Mouse (Mus musculus): ENCODE measurements around the gene BC037034.
"Not testable (repeated sequence)": the region's sequence is repeated elsewhere in the genome, so short reads cannot be mapped to it uniquely, and the experiment has no call there.

BC037034 gene

DNA sequence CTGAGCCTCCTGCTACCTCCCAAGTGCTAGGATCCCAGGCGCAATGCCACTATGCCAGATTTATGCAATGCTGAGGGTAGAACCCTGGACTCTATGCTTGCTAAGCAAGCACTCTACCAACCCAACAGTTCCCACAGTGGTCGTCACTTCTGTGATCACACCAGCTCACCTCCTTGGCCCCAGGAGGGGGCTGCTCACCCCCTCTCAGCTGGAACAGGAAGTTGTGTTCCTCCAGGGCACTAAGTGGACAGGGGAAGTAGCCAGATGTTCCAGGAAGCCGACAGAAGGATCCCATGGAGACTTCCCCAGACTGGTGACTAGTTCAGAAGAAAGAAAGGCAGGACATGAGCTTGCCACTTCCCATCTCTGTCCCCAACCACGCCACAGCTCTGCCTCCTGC, 1.8 kb downstream of the BC037034 start:
- DNase-seq (ENCODE audit: low spot score) = no peak

DNA sequence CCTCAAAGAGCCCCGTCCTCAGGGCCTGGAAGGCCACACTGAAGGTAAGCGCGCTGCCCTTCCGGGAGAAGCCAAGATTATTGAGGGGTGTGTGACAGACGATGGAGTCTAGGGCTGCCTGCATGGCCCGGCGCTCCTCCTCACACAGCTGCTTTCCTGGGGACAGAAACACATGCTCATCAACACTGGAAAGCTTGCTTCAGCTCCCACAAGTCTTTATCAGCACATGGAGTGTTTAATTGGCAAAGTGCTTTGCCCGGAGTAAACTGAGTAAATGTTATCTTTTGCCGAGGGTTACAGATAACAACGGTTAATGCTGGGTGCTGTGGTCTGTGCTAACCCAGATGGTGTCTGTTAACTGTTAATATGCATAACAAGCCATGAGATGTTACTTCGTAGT, 3.0 kb downstream of the BC037034 start:
- no peak for DNase-seq (ENCODE audit: low spot score)

DNA sequence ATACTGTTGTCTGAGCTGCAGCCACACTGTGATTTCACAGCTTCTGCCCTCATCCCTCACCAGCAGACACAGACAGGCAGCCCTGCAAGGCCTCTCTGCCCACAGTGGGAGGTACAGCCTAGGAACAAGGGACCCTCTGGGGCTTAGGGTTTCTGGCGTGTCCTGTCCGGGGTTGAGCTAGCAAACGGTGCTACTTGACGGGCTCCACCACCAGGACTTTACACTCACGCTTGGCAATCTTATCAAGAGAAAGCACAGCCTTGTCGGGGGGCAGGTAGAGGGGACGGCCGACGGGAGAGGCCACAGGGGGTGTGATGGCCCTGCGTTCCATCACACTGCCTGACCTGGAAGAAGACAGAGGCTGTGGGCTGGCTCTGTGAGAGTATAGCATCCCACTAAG, 3.8 kb downstream of the BC037034 start:
- no peak for DNase-seq (ENCODE audit: low spot score)

DNA sequence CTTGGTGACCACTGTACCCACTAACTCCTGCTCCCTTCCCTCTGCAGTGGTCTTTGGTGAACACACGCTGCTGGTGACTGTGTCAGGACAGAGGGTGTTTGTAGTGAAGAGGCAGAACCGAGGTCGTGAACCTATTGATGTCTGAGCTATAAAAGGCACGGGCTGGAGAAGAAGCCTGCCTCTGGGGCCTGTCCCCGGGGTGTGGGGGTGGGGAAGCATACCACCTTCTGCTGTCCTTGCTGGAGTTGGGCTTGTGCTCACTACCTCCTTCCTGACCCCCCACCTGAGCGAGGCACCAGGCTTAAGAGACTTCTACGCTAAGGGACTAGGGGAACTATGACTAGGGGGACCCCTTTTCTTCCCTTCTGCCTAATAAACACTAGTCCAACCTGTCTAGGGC, 4.8 kb downstream of the BC037034 start:
- DNase-seq (ENCODE audit: low spot score) = no peak

DNA sequence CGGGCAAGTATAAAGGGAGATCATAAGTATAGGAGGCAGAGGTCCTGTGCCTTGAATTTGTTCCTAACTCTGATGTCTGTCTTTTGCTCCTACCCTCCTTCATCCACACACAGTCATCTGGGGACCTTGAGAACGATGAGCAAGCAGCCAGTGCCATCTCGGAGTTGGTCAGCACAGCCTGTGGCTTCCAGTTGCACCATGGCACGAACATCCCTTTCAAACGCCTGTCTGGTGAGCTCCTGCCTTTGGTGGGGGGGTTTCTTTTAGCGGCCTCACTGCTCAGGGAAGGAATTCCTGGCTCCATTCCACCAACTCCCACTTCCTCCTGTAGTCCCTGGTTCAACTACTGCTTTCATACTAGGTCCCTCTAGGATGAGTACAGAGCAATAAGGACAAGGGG, 5.3 kb downstream of the BC037034 start:
- DNase-seq (ENCODE audit: low spot score) = no peak

DNA sequence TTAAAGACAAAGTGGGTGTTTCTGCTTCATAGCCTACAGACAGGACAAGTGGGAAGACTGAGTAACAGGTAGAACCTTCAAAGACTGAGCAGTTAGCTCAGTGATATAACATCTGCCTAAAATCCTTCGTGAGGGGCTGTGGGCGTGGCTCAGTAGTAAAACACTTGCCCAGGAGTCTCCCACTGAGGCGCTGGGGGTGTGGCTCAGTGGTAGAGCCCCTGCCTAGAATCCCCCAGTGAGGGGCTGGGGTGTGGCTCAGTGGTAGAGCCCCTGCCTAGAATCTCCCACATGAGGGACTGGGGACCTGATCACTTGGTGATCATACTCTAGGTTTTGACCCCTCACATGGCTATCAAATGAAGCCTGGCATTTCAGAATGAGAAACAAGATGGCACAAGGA, 5.8 kb downstream of the BC037034 start:
- DNase-seq (ENCODE audit: low spot score) = no peak

DNA sequence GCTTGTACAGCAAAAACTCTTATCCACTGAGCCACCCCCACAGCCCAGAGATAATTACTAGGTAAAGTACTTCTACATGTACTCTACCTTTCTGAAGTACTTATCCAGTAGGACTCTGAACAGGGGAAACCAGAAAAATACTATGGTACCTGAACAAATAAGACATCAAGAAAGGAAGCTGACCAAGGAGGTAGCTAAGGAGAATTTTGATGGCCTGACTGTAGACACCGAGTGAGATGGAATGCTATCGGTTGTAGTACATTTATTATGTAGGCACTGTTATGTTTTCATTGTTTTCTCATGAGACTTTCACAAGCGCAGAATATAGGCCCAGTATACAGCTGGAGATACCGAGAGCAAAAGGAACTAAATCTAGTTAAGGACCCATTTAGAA, 6.3 kb downstream of the BC037034 start:
- DNase-seq (ENCODE audit: low spot score) = no peak

DNA sequence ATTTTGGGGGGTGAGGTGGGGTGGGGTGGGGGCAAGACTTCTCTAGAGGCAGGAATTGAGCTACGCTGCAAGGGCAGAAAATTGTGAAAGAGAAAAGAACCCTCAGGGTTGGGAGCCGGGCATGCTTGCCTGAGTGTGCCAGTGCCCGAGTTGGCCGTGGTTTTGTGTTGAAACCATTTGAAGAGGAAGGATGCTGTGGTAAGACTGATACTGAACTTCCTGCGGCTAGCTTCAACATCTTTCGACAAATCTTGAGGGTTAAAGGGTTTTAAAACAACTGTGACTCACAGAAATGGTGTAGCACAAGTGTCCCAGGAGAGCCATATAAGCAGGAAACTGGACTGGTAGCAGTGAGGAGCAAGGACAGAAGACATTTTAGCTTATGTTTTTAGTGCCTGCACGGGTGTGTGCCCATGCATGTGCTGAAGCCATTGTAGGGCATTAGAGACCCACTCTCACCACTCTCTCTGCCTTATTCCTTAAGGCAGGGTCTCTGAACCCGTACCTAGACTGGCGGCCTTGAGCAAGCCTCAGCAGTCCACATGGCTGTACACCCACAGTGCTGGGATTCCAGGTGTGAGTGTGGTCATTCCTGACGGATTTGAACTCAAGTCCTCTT, 6.8 kb downstream of the BC037034 start:
- no peak for DNase-seq (ENCODE audit: low spot score)

DNA sequence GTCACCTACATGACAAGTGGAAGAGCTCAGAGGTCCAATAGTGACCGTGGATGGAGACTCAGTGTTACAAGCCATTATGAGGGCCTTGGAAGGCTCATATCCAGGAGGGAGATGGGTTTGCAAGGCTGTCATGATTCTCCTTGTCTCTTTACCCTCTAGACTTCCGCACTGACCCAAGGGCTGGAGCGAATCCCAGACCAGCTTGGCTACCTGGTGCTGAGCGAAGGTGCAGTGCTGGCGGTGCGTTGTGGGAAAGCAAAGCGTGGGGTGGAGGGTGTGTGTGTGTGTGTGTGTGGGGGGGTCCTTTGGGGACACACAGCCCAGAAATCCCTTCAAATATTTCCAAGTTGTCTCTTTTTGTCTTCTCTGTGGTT, 7.8 kb downstream of the BC037034 start:
- DNase-seq (ENCODE audit: low spot score) = no peak

DNA sequence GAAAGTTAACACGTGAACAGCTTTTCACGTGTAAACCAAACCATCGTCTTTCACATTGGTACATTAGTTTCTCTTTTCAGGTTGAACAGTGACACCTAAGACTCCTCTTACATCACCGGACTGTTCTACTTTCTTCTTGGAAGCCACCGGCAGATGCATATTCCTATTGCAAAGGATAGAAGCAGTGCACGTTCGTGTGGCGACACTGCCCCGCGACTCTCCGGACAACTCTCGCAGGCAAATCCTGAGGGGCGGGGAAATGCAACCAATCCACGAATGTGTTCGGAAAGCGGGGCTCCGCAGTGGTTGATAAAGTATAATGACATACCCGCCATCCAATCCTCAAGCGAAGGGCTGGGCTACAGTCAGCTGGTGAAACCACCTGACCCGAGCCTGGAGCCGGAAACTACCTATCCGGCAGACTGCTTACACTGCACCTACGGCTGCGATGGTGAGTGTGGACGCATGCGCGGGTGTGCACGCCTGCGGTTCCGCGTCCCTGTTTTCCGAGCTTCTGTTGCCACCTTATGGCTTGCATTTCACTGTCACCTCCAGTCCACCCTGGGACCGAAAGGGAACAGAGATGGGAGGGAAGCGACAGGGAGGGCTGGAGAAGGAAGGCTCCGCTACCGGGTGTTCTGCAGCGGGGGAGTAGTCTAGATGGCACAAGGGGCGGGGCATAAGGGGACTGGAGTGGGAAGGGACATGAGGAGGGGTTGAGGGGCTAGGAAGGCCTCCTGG, 8.3 kb downstream of the BC037034 start, which contains the start of gene Lamtor4:
Lamtor4 (plus strand) TSS at position 130 of the 741 bp plus-strand sequence.
- peak; percentile 97 for DNase-seq (ENCODE audit: low spot score)

DNA sequence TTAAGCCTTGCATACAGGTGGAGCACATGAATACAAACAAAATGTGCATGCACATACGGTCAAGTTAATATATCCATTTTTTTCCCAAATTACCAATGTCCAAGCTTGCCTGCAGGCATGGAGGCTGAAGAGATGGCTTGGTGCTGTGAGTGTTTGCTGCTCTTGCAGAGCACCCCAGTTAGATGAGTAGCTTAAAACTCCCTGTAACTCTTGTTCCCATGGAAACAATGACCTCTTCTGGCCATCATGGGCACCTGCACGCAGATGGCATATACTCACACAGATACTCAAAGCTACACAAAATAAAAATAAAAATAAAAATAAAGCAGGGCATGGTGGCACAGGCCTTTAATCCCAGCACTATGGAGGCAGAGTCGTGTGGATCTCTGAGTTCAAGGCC, 10.8 kb downstream of the BC037034 start:
- DNase-seq (ENCODE audit: low spot score) = no peak

DNA sequence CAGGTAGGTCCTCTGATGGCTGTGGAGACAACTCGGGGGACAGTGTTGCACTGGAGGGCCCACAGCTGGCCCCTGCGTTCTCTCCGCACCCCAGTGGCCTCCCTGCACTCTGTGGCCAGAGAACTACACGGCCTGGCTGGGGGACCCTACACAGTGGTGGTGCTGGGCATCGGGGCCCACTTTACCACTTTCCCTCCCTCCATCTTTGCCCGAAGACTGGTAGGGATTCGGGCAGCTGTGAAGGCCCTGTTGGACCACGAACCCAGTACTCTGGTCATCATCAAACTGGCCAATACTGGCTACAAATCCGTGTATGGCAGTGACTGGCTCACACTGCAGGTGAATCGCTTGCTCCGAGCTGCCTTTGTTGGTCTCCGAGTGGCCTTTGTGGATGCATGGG, 12.7 kb downstream of the BC037034 start:
- no peak for DNase-seq (ENCODE audit: low spot score)

DNA sequence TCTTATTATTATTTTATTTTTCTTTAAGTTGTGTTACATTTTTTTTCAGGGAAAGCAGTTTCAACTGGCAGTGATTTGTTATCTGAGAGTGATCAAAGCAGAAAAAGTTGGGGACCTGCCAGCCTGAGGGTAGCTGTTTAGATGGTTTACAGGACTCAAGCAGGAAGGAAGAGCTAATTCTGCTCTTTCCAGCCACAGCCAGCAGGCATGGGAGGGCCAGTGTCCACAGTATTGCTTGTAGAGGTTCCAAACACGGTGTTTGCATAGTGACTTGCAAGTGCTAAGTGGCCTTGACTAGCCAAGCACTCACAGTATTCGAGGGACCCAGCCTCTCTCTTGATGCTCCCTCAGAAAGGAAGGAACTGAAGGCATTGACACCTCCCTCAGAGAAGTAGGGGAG, 22.3 kb downstream of the BC037034 start:
- no peak for DNase-seq (ENCODE audit: low spot score)

DNA sequence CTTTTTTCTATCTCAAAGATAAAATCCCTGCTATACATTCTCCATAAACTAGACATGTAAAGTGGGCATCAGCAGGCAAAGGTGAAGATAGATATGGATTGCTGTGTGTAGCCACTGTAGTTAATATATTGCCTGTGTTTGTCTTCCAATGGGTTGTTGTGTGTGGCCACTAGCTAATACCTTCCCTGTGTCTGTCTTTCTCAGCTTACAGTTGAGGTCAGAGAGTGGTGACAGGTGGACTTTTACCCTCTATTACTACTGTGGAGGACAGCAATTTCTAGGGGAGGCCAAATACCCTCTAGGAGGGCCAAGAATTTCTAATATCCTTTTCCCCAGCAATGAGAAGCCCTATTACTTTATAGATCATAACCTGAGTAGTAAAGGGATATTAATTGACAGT, 29.6 kb downstream of the BC037034 start:
- no peak for DNase-seq (ENCODE audit: low spot score)

DNA sequence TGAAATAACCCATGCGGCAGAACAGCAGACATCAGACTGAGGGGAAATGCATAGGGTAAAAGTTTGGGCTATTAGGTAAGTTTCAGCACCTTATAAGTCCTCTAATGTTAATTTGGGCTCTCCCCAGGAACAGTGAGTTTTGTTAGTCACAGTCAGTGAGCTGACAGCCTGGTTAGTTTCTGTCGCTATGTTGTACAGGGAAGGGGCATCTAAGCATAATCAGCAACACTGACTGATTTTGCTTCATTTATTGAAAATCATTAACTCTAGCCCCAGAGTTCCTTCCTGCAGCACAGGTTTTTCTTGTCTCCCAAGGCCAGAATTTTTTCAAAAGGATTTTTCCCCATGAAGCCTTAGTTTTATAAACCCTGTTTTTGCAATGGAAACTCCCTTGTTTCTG, 30.1 kb downstream of the BC037034 start:
- DNase-seq (ENCODE audit: low spot score) = no peak

DNA sequence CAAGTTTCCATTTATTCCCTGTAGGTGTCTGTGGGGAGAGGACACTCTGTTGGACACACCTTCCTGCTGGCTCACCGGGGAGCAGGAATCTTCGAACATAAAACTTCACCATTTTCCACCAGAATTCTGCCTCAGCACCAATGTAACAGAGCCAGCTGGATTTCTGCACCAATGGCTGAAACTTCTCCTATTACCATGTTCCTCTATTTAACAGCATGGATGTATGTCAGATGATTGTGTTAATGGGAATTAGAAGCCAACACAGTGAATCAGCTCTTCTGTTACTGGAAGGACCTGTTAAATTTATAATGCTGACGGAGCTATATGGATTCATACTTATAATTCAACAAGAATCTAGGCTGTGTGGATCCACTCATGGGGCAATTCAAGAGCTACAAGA, 34.3 kb downstream of the BC037034 start:
- no peak for DNase-seq (ENCODE audit: low spot score)

DNA sequence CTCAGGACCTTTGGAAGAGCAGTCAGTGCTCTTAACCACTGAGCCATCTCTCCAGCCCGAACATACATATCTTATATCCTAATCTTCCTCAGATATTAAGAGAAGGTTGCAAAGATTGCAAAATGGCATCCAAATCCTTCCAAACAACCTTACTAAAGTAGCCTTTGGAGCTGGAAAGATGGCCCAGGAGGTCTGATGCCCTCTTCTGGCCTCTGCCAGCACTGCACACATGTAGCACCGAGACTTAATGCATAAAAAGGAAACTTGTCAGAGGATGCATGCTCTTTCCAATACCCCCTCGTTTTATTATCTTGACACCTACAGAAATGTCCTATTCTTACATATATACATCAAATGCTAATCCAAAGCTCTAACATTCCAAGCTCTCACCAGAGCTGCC, 35.8 kb downstream of the BC037034 start:
- no peak for DNase-seq (ENCODE audit: low spot score)

DNA sequence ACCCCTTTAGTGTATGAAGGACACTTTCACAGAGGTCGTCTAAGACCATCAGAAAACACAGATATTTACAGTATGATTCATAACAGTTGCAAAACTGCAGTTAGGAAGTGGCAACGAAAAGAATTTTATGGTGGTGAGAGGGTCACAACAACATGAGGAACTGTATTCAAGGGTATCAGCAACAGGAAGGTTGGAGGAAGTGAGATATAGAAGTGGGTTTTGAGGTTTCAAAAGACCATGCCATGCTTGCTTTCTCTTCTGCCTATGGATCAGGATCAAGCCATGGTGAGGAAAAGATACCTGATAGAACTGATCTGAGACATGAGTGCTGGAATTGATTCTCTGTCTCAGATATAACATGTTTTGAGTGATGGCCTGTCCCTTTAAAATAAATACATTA, 36.5 kb downstream of the BC037034 start:
- DNase-seq (ENCODE audit: low spot score) = no peak

DNA sequence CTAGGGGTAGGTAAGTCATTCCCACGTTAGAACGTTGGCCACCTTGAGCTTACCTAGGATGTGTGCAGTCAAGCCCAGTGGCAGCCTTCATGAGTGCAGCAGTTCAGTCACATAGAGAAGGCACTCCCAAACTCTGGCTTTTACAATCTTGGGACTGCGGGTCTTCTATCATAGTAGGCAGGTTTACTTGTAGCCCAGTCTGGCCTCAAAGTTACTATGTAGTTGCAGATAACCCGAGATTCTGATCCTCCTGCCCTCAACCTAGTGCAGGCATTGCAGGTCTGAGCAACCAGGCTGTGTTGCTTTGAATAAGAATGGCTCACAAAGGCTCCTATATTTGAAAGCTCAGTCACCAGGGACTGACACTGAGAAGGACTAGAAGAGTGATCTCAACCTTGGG, 37.3 kb downstream of the BC037034 start:
- no peak for DNase-seq (ENCODE audit: low spot score)

DNA sequence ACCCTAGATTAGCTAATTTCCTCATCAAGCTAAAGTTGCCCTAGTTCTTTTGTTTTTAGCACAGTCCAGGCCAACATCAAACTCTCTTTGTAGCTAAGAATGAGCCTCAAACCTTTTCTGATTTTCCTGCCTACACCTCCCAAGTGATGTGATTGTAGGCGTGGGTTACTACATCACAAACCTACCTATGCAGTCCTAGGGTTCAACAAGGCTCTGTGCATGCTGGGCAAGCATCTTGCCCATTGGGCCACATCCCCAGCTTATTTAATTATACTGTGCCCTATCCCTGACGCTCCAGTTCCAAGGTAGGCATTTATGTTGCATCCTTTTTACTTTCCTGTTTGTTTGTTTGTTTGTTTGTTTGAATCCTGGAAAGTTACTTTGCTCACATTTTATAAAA, 38.1 kb downstream of the BC037034 start, which contains the start of gene Nxpe5:
Nxpe5 (plus strand) TSS at position 199 of the 400 bp plus-strand sequence.
- DNase-seq (ENCODE audit: low spot score) = no peak

DNA sequence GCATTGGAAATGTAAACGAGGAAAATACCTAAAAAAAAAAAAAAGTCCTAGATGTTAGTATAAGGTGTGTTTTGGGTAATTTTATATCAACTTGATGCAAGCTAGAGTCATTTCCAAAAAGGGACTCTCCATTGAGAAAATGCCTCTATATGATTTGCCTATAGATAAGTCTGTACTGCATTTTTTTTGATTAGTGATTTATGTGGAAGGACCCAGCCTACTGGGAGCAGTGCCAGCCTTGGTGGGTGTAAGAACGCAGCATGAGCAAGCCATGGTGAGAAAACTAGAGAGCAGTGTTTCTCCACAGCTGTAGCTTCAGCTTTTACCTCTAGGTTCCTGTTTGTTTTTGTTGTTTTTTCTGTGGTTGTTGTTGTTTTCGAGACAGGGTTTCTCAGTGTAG, 40.5 kb downstream of the BC037034 start:
- DNase-seq (ENCODE audit: low spot score) = no peak

DNA sequence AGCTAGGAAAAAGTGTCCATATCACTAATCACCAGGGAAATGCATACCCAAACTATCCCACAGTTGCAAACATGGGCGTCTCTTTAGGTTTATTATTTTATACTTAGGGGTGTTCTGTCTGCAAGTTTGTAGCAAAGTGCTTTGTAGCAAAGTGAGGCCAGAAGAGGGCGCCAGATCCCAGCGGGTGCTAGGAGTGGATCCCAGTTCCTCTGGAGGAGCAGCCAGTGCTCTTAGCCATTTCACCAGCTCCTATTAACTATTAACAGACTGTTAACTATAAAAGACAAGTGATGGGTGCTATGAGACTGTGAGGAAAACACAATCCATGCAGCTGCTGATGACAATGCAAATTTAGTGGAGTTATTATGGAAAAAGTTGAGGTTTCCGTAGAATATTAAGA, 41.7 kb downstream of the BC037034 start:
- peak; percentile 79 for DNase-seq (ENCODE audit: low spot score)

DNA sequence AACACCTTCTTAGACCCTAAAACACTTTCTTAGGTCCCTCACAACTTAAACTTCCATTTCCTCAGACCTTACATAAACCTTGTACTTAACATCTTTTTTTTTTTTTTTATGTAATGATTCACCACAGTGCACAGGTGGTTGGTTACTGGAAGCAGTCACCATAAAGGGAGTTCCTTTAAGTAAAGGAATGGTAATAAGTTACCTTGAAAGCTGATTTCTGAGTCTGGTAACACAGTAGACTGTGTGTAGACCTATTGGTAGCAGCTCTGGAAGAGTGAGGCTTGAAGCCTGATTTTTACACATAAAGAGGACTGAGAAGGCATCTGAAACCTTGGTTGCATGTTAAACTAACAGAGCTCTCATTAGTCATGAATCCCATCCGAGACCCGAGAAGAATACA, 44.0 kb downstream of the BC037034 start:
- DNase-seq (ENCODE audit: low spot score) = no peak

DNA sequence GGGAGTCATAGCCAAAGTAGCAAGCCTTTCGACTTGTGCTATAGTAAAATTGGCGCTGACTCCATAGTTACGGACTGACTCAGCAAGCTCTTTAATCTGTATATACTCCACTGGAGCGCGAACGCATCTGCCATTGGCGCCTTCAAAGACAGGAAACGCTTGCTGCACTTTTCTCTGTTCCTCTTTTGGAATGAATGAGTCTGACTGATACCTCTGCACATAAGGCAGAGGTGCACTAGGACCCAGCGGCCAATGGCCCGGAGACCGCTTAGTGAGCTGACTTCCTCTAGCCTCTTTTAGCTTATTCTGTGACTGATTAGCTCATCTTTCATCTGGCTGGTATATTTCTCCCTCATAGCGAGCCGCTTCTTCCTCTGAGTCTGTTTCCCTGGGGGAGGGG, 47.2 kb downstream of the BC037034 start:
- not testable (repeated sequence) for DNase-seq (ENCODE audit: low spot score)
